Mouse (Mus musculus) MEL-GATA-1-ER (cell line): Measurements from ENCODE around the gene Dcdc2b.
A peak's percentile ranks its signal among the peaks of the same experiment; 100 is the strongest.

Source experiments
- DNase-seq: peaks from one replicate; pipeline ENCODE4 v3.0.0-alpha.2; 2012; ENCODE audit warnings: low read depth; ENCODE audit errors: extremely low read depth

Dcdc2b gene

GRCm38 (mm10) chr4:129582251-129582650 is 31.8 kb downstream of the Dcdc2b start:
- DNase-seq, result no peak

DNA sequence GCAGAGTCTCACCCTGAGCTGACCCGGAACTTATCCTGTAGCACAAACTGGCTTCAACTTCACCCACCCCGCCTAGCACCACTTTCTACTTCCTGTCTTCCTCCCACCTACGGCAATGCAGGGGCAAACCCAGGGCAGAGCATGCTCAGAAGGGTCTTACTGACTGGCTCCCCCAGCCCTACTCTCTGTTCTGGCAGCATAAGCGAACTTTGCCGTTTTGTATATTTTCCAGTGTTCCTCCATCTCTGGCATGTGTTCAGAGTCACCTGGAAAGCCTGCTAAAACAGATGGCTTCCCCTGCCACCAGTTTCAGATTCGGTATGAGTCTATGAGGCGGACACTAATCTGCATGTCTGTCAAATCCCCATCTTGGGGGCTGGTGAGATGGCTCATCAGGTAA is 33.7 kb downstream of the Dcdc2b start:
- no peak for DNase-seq

GRCm38 (mm10) chr4:129578466-129578865 is 35.6 kb downstream of the Dcdc2b start, which contains the start of gene Fam167b:
Gene Fam167b, minus strand, starts transcription at chr4:129578549.
- DNase-seq, result no peak

- DNase-seq, result no peak
Observed at GRCm38 (mm10) chr4:129577688-129578087, 36.4 kb downstream of the Dcdc2b start.

- DNase-seq, result peak; percentile 22
Observed at GRCm38 (mm10) chr4:129576863-129577491, 37.1 kb downstream of the Dcdc2b start.

- DNase-seq, result peak; percentile 33
Observed at GRCm38 (mm10) chr4:129575171-129575844, 38.7 kb downstream of the Dcdc2b start.

DNA sequence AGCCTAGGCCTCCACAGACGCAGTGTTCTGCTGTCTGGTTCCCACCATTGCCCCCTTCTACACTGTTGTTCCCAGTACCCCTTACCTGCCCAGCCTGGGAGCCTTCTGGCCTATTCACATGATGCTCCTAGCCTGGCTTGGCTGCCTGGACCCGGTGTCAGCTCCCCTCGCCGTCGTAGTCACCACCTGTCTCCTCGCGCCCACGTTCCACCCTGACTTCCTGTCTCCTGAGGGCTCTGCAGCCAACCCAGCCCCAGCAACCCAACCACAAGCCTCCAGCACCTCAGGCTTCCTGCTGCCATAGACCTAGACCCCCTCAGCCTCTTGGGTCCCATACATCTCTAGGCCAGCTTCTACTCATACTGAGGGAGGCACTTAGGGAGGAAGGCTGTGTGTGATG is 40.6 kb downstream of the Dcdc2b start, which contains the start of gene Lck:
Lck (minus strand) TSS at position 212 of the 400 bp plus-strand sequence.
- DNase-seq, result no peak

GRCm38 (mm10) chr4:129573093-129573370 is 41.0 kb downstream of the Dcdc2b start:
- DNase-seq, result no peak

- no peak for DNase-seq
Observed at GRCm38 (mm10) chr4:129572236-129573092, 41.6 kb downstream of the Dcdc2b start.

DNA sequence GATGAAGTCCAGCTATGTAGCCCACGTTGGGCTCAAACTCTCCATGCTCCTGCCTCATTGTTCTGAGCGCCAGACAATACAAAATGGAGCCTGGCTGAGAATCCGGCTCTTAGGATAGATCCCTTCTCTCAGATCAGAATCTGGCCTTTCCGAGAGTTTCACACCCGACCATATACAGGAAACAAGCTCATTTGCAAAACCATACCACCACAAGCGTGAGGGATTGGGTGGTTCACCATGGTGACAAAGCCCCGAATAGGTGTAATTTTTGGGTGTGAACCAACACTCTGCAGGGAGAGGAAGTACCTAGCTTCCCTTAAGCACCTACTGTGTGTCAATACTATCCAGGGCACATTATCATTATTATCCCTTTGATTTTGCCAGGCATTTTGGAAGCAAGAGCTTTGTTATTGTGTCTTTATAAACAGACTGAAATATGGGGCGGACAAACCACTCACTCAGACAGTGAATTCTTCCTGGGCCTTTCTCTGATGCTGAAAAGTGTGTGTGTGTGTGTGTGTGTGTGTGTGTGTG is 42.4 kb downstream of the Dcdc2b start:
- no peak for DNase-seq

DNA sequence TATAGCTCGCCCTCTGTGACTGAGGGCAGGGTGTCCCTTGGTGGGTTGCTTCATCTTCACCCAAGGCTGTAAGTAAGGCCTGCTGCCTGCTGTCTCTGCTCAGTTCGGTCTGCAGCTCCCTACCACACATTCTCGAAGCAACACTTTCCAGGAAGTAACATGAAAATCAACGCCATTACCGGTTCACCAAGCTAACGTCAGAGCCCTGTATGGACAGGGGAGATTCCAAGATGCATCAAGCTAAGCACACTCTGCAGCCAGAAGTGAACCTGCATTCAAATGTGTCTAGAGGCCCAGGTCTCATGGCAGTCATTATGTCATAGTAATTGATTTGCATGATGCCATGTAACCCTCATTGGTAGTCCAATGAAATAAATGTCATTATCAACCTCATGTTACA is 44.0 kb downstream of the Dcdc2b start:
- DNase-seq, result no peak

DNA sequence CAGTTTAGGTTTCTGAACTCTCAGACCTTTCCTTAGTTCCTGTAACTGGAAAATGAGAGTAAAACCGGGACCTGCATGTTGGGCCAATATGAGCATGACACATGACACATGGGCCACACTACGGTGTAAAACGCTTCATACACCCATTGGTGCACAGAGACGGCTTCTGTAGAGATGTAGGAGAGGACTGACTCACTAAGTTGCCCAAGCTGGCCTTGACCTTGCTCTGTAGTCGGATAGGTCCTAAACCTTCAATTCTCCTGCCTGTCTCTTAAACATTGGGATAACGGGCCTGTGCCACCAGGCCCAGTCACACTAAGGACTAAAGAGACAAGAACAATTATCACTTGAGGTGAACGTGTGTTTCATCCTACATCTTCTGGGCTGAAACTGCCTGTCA is 45.7 kb downstream of the Dcdc2b start:
- no peak for DNase-seq

- no peak for DNase-seq
Observed at GRCm38 (mm10) chr4:129565139-129565538, 48.9 kb downstream of the Dcdc2b start.

- DNase-seq, result no peak
Observed at GRCm38 (mm10) chr4:129563718-129564117, 50.3 kb downstream of the Dcdc2b start.

GRCm38 (mm10) chr4:129561184-129561583 is 52.9 kb downstream of the Dcdc2b start:
- DNase-seq, result no peak
